Mouse (Mus musculus) heart, embryonic 14.5 days (tissue): ENCODE results near the gene AI481877. TPM values are rescaled to one million over a fixed set of nuclear protein-coding genes. Genes with fewer than 3 reads are reported as not detected.

Experiments
- ATAC-seq: fragments of 200-750 bp; cut with Nextera tagmentation; 2 replicates; pipeline ENCODE4 v1.8.0; 2017; ENCODE audit warnings: low read depth, moderate TSS enrichment; ENCODE audit not compliant: insufficient number of reproducible peaks, insufficient read depth, low FRiP score
- H3K27ac ChIP-seq, 2 experiments: fragments of 200-500 bp in 1 of 2; fragments of 300-500 bp in 1 of 2; sonication (generic) in 1 of 2; replicated peaks in 1 of 2; 2 replicates each; pipeline ENCODE4 v1.5.1; 2012 to 2014; ENCODE audit warnings: low read depth in 2 of 2, low read length in 2 of 2, control low read depth in 1 of 2, mild to moderate bottlenecking in 1 of 2, mixed read lengths in 1 of 2; ENCODE audit not compliant: control insufficient read depth in 1 of 2, insufficient read depth in 1 of 2
- H3K27me3 ChIP-seq: fragments of 300-500 bp; sonication (generic); 2 replicates; pipeline ENCODE4 v1.6.1; 2014; ENCODE audit warnings: mild to moderate bottlenecking, low read length, control low read depth; ENCODE audit not compliant: control insufficient read depth, insufficient read depth
- H3K36me3 ChIP-seq: fragments of 300-500 bp; sonication (generic); 2 replicates; pipeline ENCODE4 v1.6.1; 2014; ENCODE audit warnings: mild to moderate bottlenecking, control low read depth, low read length, mixed read lengths; ENCODE audit not compliant: control insufficient read depth, insufficient read depth
- H3K4me1 ChIP-seq, 2 experiments: fragments of 200-500 bp in 1 of 2; fragments of 300-500 bp in 1 of 2; sonication (generic) in 1 of 2; 2 replicates each; pipeline ENCODE4 v1.6.1; 2012 to 2014; ENCODE audit warnings: low read length in 2 of 2, control low read depth in 1 of 2, mixed read lengths in 1 of 2; ENCODE audit not compliant: control insufficient read depth in 2 of 2, insufficient read depth in 2 of 2
- H3K4me2 ChIP-seq: fragments of 300-500 bp; sonication (generic); 2 replicates; pipeline ENCODE4 v1.6.1; 2014; ENCODE audit warnings: mild to moderate bottlenecking, low read length
- H3K4me3 ChIP-seq, 2 experiments: fragments of 200-500 bp in 1 of 2; fragments of 300-500 bp in 1 of 2; sonication (generic) in 1 of 2; 2 replicates each; pipeline ENCODE4 v1.5.1; 2012 to 2014; ENCODE audit warnings: low read length in 2 of 2, mild to moderate bottlenecking in 2 of 2, control low read depth in 1 of 2, low read depth in 1 of 2, moderate library complexity in 1 of 2; ENCODE audit not compliant: control insufficient read depth in 1 of 2, insufficient read depth in 1 of 2
- H3K9ac ChIP-seq: fragments of 300-500 bp; sonication (generic); 2 replicates; pipeline ENCODE4 v1.6.1; 2014; ENCODE audit warnings: mild to moderate bottlenecking, low read length
- H3K9me3 ChIP-seq: fragments of 300-500 bp; sonication (generic); 2 replicates; pipeline ENCODE4 v1.6.1; 2016; ENCODE audit warnings: low read length, control low read depth; ENCODE audit not compliant: control insufficient read depth
- WGBS: fragments of 180-500 bp; shearing (Covaris S2); extraction: QIAGEN DNeasy Blood & Tissue Kit; methylation state at CpG from one replicate; pipeline ENCODE4 v1.1.7; 2014; 5-methylcytosine and 5-hydroxymethylcytosine counted together
- polyA plus RNA-seq: library from polyadenylated mRNA; unstranded; fragments of >200 nt; fragmentation: Nextera tagmentation; extraction: Ambion mirVana; gene quantifications from 2 replicates; pipeline ENCODE4 v1.2.1, GENCODE M21; 2014

Gene AI481877
- polyA plus RNA-seq, 1 experiment from 2014 or later = not detected

DNA sequence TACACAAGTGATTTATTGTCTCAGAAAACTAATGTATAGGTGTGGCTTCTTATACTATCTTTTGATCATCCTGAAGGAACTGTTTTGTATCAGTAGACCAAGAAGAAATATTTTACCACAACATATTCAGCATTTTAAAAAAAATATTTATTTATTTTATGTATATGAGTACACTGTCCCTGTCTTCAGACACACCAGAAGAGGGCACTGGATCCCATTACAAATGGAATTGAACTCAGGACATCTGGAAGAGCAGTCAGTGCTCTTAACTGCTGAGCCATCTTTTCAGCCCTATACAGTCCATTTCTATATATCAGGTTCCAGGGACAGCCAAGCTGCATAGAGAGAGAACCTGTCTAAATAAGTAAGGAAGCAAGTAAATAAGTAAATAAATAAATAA is 15.2 kb downstream of the AI481877 start:
- no peak for ATAC-seq
- H3K36me3 ChIP-seq = no peaks in the 10 kb centered on the region
- no peaks in the 10 kb centered on the region for H3K9me3 ChIP-seq
- H3K27me3 ChIP-seq = no peaks in the 10 kb centered on the region
- H3K4me1 ChIP-seq = no peaks in the 10 kb centered on the region
- H3K27ac ChIP-seq = no peak overlapping the region
- no peak overlapping the region for H3K4me3 ChIP-seq
- H3K9ac ChIP-seq = no peak overlapping the region
- no peak overlapping the region for H3K4me2 ChIP-seq

DNA sequence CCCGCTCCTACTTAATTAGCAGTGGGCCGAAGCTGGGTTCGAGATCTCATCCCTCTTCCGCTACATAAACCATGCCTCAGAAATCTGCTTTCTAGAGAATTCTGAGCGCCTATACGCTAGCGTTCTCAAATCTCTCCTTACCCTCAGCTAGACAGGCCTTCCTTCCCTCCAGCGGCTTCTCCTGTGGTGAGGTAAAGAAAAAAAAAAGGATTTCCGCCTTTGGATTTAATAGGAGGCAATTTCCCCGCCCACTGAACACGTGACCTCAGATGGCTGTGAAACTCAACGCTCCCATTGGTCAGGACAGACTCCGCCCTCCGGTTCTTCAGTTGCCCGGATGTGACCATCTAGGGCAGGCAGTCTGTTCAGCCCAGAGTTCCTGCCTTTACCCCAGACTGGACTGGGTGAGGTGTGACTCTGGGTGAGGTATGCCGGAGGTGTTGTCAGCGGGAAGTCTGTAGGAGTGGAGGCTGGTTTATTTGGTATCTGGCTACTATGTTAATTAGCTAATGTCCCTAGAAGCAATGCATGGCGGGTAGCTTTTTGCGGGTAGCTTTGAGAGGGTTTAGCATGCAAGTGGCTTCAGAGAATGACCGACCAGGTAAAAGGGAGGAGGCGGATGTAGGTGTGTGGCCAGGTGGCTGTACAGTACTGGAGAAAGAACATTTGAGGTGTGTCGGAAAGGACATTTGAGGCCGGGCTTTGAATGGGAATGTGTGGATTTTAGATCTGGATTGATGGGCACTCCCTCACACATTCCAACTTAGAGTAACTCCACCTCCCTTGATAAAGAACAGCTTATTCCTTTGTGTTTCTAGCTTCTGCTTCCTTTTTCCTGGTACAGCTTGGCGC is 20.9 kb downstream of the AI481877 start:
- WGBS = 89% methylated on average over 24 of the region's 24 CpGs
- no peak overlapping the region for H3K4me3 ChIP-seq
- no peak overlapping the region for H3K4me2 ChIP-seq
- H3K27me3 ChIP-seq = no peaks in the 10 kb centered on the region
- H3K9ac ChIP-seq = no peak overlapping the region
- H3K27ac ChIP-seq = no peak overlapping the region
- no peak for ATAC-seq
- H3K36me3 ChIP-seq = no peaks in the 10 kb centered on the region
- no peaks in the 10 kb centered on the region for H3K4me1 ChIP-seq
- no peaks in the 10 kb centered on the region for H3K9me3 ChIP-seq

- Histone ChIP-seq H3K9ac (no peak overlapping the region), H3K27me3 (no peaks in the 10 kb centered on the region), H3K36me3 (no peaks in the 10 kb centered on the region), H3K9me3 (no peaks in the 10 kb centered on the region), H3K4me3 (no peak overlapping the region), H3K4me2 (no peak overlapping the region), H3K27ac (no peak overlapping the region), H3K4me1 (no peaks in the 10 kb centered on the region)
- ATAC-seq = no peak
- 89% methylated on average over 4 of the region's 4 CpGs for WGBS
Observed at GRCm38 (mm10) chr4:59108721-59109120, 30.1 kb downstream of the AI481877 start.

- no peaks in the 10 kb centered on the region for H3K27me3 ChIP-seq
- no peaks in the 10 kb centered on the region for H3K4me1 ChIP-seq
- H3K36me3 ChIP-seq = no peaks in the 10 kb centered on the region
- no peak overlapping the region for H3K9ac ChIP-seq
- no peak overlapping the region for H3K27ac ChIP-seq
- WGBS = 69% methylated on average over 2 of the region's 2 CpGs
- H3K9me3 ChIP-seq = no peaks in the 10 kb centered on the region
- no peak overlapping the region for H3K4me2 ChIP-seq
- ATAC-seq = no peak
- no peak overlapping the region for H3K4me3 ChIP-seq
Observed at GRCm38 (mm10) chr4:59107886-59108285, 30.9 kb downstream of the AI481877 start.

DNA sequence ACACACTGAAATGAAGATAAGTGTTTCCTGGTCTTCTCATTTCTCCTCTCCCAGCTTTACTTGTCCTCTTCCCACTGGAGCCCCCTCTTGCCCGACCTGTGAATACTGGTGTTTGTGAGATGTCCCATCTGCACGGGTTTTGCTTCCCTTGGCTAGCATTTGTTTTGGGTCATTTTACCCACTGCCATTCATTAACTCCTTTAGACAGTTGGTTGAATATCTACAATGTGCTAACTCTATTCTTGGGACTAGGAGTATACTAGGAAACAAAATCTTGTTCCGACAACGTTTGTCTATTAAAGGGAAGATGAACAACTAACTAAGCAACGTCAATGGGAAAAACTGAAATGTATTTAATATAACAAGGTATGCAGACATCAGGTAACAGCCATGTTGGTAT is 32.1 kb downstream of the AI481877 start:
- no peaks in the 10 kb centered on the region for H3K4me1 ChIP-seq
- no peaks in the 10 kb centered on the region for H3K27me3 ChIP-seq
- no peak overlapping the region for H3K4me2 ChIP-seq
- H3K9me3 ChIP-seq = no peaks in the 10 kb centered on the region
- no peak overlapping the region for H3K4me3 ChIP-seq
- 67% methylated on average over 5 of the region's 5 CpGs for WGBS
- no peaks in the 10 kb centered on the region for H3K36me3 ChIP-seq
- no peak overlapping the region for H3K27ac ChIP-seq
- no peak for ATAC-seq
- H3K9ac ChIP-seq = no peak overlapping the region

- Histone ChIP-seq H3K9ac (no peak overlapping the region), H3K36me3 (no peaks in the 10 kb centered on the region), H3K9me3 (no peaks in the 10 kb centered on the region), H3K4me2 (no peak overlapping the region), H3K4me3 (no peak overlapping the region), H3K27me3 (no peaks in the 10 kb centered on the region), H3K27ac (no peak overlapping the region), H3K4me1 (no peaks in the 10 kb centered on the region)
- WGBS = 85% methylated on average over 2 of the region's 2 CpGs
- ATAC-seq = no peak
Observed at GRCm38 (mm10) chr4:59104166-59104565, 34.6 kb downstream of the AI481877 start.

DNA sequence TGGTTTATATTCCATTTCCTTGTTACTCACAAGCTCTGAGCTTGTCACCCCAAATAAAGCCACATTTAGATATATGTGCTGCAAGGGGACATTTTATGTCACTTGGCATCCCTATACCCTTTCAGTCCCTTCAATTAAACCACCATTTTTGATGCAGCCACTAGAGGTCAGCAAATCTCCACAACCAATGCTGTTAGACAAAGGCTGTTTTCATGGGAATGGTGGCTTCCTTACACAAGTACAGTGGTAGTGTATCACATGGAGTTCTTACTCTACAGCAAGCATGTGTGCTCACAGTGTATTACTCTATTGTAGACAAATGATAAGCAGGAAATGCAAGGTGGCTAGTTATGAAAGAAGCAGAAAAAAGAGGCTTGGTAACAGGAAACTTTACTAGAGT is 42.4 kb downstream of the AI481877 start:
- Histone ChIP-seq H3K4me3 (no peak overlapping the region), H3K36me3 (no peaks in the 10 kb centered on the region), H3K4me1 (no peaks in the 10 kb centered on the region), H3K27me3 (0 out of 2 replicates have a peak, but pooled peaks cover 3% of the 10 kb centered on the region), H3K9ac (no peak overlapping the region), H3K4me2 (no peak overlapping the region), H3K27ac (no peak overlapping the region), H3K9me3 (no peaks in the 10 kb centered on the region)
- no peak for ATAC-seq

- Histone ChIP-seq H3K4me2 (no peak overlapping the region), H3K27me3 (no peaks in the 10 kb centered on the region), H3K9ac (no peak overlapping the region), H3K9me3 (no peaks in the 10 kb centered on the region), H3K4me3 (no peak overlapping the region), H3K4me1 (peaks cover 2 to 7% of the 10 kb centered on the region in 2 experiments; a peak in 3 of 4 replicates), H3K36me3 (no peaks in the 10 kb centered on the region), H3K27ac (no peak overlapping the region)
- no peak for ATAC-seq
- WGBS = 16% methylated on average over 1 of the region's 1 CpGs
Observed at GRCm38 (mm10) chr4:59089391-59089790, 49.4 kb downstream of the AI481877 start.
